Mouse (Mus musculus) lung, postnatal 0 days (tissue): ENCODE data around the gene Trib2.

Experiments
- CTCF ChIP-seq: IDR thresholded peaks from 2 replicates; pipeline ENCODE4 v1.5.1; 2016; ENCODE audit warnings: antibody characterized with exemption, mild to moderate bottlenecking
- EP300 ChIP-seq: IDR thresholded peaks from 2 replicates; pipeline ENCODE4 v1.6.1; 2016; ENCODE audit warnings: antibody characterized with exemption, mild to moderate bottlenecking, control low read depth

GRCm38 (mm10) chr12:15757351-15757750 is 59.4 kb downstream of the Trib2 start:
- TF ChIP-seq CTCF (no peak), EP300 (no peak)
